ENCODE assay signal across 23 mouse cellular contexts in genomic region chr3:139709794-139710193, GRCm38 (mm10).
"Had no signal": no experiment of that assay in that cellular context is flagged by ENCODE, and none has a peak within 500 bp of the region (broad histone marks: within the 10 kb centered on the region; RNA-seq: fewer than 3 reads in every experiment).

No protein-coding gene starts in this region.

- H3K27ac ChIP-seq: kidney, embryonic 15.5 days; limb, embryonic 10.5 days; limb, embryonic 13.5 days; liver, embryonic 12.5 days; liver, embryonic 15.5 days; macrophage; midbrain, embryonic 12.5 days; midbrain, embryonic 15.5 days; neural tube, embryonic 12.5 days; neural tube, embryonic 15.5 days; stomach, postnatal 0 days had no signal

- DNase-seq: kidney, adult 11 months; kidney, adult 8-10 months; kidney, postnatal 10 days; kidney, postnatal 36 days; liver; lung, adult 2 months; lung, postnatal 14 days; retina, postnatal 1 day; right cerebral cortex, postnatal 4 days; thymus, adult 2 months; thymus, postnatal 14 days; thymus, postnatal 4 days had no signal

- ATAC-seq: liver, embryonic 12.5 days; midbrain, embryonic 15.5 days had no signal

- H3K4me3 ChIP-seq: kidney, embryonic 15.5 days; limb, embryonic 10.5 days; limb, embryonic 13.5 days; liver, embryonic 12.5 days; liver, embryonic 15.5 days; midbrain, embryonic 12.5 days; midbrain, embryonic 15.5 days; neural tube, embryonic 12.5 days; neural tube, embryonic 15.5 days had no signal
